ENCODE assay signal across 19 mouse cellular contexts in genomic region chr2:148603951-148604350, GRCm38 (mm10).
DNase-seq lines count a peak whose midpoint lies in the region; ATAC-seq and TF ChIP-seq lines count a peak whose summit lies in the region.
"Had no signal": no experiment of that assay in that cellular context is flagged by ENCODE, and none has a peak within 500 bp of the region (broad histone marks: within the 10 kb centered on the region; RNA-seq: fewer than 3 reads in every experiment).

No protein-coding gene starts in this region.

- no peak overlapping the region for H3K4me2 ChIP-seq in forebrain, postnatal 0 days (ENCODE audit: low read depth)
- H3K4me2 ChIP-seq: embryonic facial prominence, embryonic 15.5 days; forebrain, embryonic 13.5 days; hindbrain, embryonic 12.5 days; intestine, embryonic 15.5 days; liver, embryonic 12.5 days had no signal

- no peaks in the 10 kb centered on the region for H3K9me3 ChIP-seq in forebrain, postnatal 0 days (ENCODE audit: low read length)
- H3K9me3 ChIP-seq in forebrain, embryonic 10.5 days, result no peaks in the 10 kb centered on the region
- H3K9me3 ChIP-seq: embryonic facial prominence, embryonic 15.5 days; forebrain, embryonic 13.5 days; hindbrain, embryonic 12.5 days; intestine, embryonic 15.5 days; liver, embryonic 12.5 days had no signal

- no peaks in the 10 kb centered on the region for H3K27me3 ChIP-seq in forebrain, postnatal 0 days (ENCODE audit: insufficient read depth, low read length)
- no peaks in the 10 kb centered on the region for H3K27me3 ChIP-seq in forebrain, embryonic 10.5 days (ENCODE audit: poor library complexity, severe bottlenecking)
- H3K27me3 ChIP-seq: embryonic facial prominence, embryonic 15.5 days; forebrain, embryonic 13.5 days; hindbrain, embryonic 12.5 days; intestine, embryonic 15.5 days; liver, embryonic 12.5 days had no signal

- ATAC-seq in forebrain, postnatal 0 days, result no peak
- ATAC-seq: forebrain, embryonic 13.5 days; intestine, embryonic 15.5 days; liver, embryonic 12.5 days had no signal

- TF ChIP-seq CTCF in forebrain, postnatal 0 days (IDR thresholded peaks at IDR 0.05; ENCODE audit: low read depth), result 0 out of 2 replicates have a peak, but pooled peaks have one; percentile 15
- TF ChIP-seq CTCF in layer of hippocampus, adult 2 months (conservative IDR thresholded peaks at IDR 0.05), result peak; percentile 37

- H3K9ac ChIP-seq in forebrain, postnatal 0 days, result no peak overlapping the region
- H3K9ac ChIP-seq: embryonic facial prominence, embryonic 15.5 days; forebrain, embryonic 13.5 days; hindbrain, embryonic 12.5 days; intestine, embryonic 15.5 days; liver, embryonic 12.5 days had no signal

- intact Hi-C loops in heart, postnatal 10 days (cut with DNase I), result no loop called here

- no peak overlapping the region for H3K27ac ChIP-seq in forebrain, postnatal 0 days (ENCODE audit: low read depth, low read length)
- no peak overlapping the region for H3K27ac ChIP-seq in forebrain, embryonic 10.5 days
- no peak overlapping the region for H3K27ac ChIP-seq in layer of hippocampus, adult 2 months
- H3K27ac ChIP-seq: embryonic facial prominence, embryonic 15.5 days; forebrain, embryonic 13.5 days; hindbrain, embryonic 12.5 days; intestine, embryonic 15.5 days; liver, embryonic 12.5 days had no signal

- 67% methylated on average over 2 of the region's 2 CpGs for WGBS in forebrain, postnatal 0 days
- WGBS in forebrain, embryonic 10.5 days, result 87% methylated on average over 2 of the region's 2 CpGs

- no peak for DNase-seq in forebrain, postnatal 0 days
- DNase-seq in forebrain, embryonic 10.5 days (ENCODE audit: extremely low spot score, low spot score), result no peak
- no peak for DNase-seq in layer of hippocampus, adult 2 months (ENCODE audit: low spot score in 2 of 2)
- no peak for DNase-seq in layer of hippocampus, postnatal 25 days (ENCODE audit: extremely low spot score in 1 of 2, low spot score in 1 of 2)
- DNase-seq in fat pad, adult 2 months (ENCODE audit: extremely low read depth, low read depth, low spot score), result peak; percentile 49
- peak; percentile 51 to 52 for DNase-seq in heart, postnatal 10 days
- no peak for DNase-seq in spleen, postnatal 36 days (ENCODE audit: low spot score in 2 of 2)
- DNase-seq in urinary bladder, postnatal 10 days (ENCODE audit: low spot score), result no peak
- DNase-seq: cerebellum, adult 18-20 months; gastrocnemius, postnatal 10 days; kidney, postnatal 25 days; layer of hippocampus, postnatal 36 days; midbrain, embryonic 14.5 days; thymus, postnatal 36 days had no signal

- H3K4me1 ChIP-seq in forebrain, postnatal 0 days (ENCODE audit: insufficient read depth), result no peaks in the 10 kb centered on the region
- no peaks in the 10 kb centered on the region for H3K4me1 ChIP-seq in forebrain, embryonic 10.5 days
- H3K4me1 ChIP-seq: embryonic facial prominence, embryonic 15.5 days; forebrain, embryonic 13.5 days; hindbrain, embryonic 12.5 days; intestine, embryonic 15.5 days; liver, embryonic 12.5 days had no signal

- H3K36me3 ChIP-seq in forebrain, postnatal 0 days (ENCODE audit: insufficient read depth), result no peaks in the 10 kb centered on the region
- H3K36me3 ChIP-seq in forebrain, embryonic 10.5 days (replicated peaks), result no peaks in the 10 kb centered on the region
- H3K36me3 ChIP-seq: embryonic facial prominence, embryonic 15.5 days; hindbrain, embryonic 12.5 days; intestine, embryonic 15.5 days; liver, embryonic 12.5 days had no signal

- no peak overlapping the region for H3K4me3 ChIP-seq in forebrain, postnatal 0 days (ENCODE audit: low read depth, low read length)
- H3K4me3 ChIP-seq in forebrain, embryonic 10.5 days, result no peak overlapping the region
- H3K4me3 ChIP-seq in layer of hippocampus, adult 2 months, result no peak overlapping the region
- H3K4me3 ChIP-seq: embryonic facial prominence, embryonic 15.5 days; forebrain, embryonic 13.5 days; hindbrain, embryonic 12.5 days; intestine, embryonic 15.5 days; liver, embryonic 12.5 days had no signal

Comparison
In these comparisons a context has a peak if more than half of its experiments do, and no peak if none do; other contexts are left out.
1. DNase-seq: peak in fat pad, adult 2 months (single experiment) and heart, postnatal 10 days (2 of 2); none in forebrain, postnatal 0 days (single experiment), forebrain, embryonic 10.5 days (single experiment), layer of hippocampus, adult 2 months (0 of 2), layer of hippocampus, postnatal 25 days (0 of 2), spleen, postnatal 36 days (0 of 2) and urinary bladder, postnatal 10 days (single experiment).